Mouse (Mus musculus): ENCODE measurements at regions not wholly inside any gene's neighbourhood (a gene's known extent, or its start where the extent isn't known, plus 50 kb on each side); places are given as distances from the start of the nearest gene placed in this dataset.

DNA sequence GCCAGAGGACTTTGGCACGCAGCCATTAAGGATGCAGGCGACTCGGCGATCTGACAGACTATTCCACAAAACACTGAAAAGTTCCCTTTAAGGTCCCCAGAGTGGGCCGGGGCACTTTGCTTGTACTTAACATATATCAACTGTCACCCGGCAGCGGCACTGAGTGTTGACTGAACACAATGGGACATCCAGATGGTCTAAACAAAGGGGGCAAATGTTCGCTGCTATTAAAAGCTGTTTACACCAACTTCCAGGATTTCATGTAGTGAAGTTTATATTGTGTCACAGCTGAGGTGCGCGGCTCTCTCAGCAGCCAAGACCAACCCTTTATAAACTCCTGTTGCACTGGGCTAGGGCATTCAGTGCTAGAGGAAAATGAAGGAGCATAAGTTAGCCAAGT is 157.6 kb downstream of the Zfp281 start:
- no peaks in the 10 kb centered on the region for H3K9me3 ChIP-seq (replicated peaks; ENCODE audit: low read length)
- dilution Hi-C loops (cut with MboI; ENCODE audit: extremely low pct_ligation_motif_present, extremely low pct_unique_long_range_greater_than_20kb, low sequenced_read_pairs): no loop called here
- no peak overlapping the region for H3K4me2 ChIP-seq (ENCODE audit: insufficient read depth, low read depth, poor library complexity, severe bottlenecking)
- no peak for TF ChIP-seq JUN (IDR thresholded peaks at IDR 0.05; ENCODE audit: insufficient read depth, low read depth, low read length)
- TF ChIP-seq MXI1 (IDR thresholded peaks at IDR 0.05; ENCODE audit: low read depth, low read length): no peak
- no peak for TF ChIP-seq USF2 (conservative IDR thresholded peaks at IDR 0.05; ENCODE audit: low read depth, low read length)
- no peak for TF ChIP-seq ZNF384 (IDR thresholded peaks at IDR 0.05; ENCODE audit: low read depth, low read length)
- TF ChIP-seq BHLHE40 (IDR thresholded peaks at IDR 0.05; ENCODE audit: low read depth, low read length): no peak
- TF ChIP-seq JUND (conservative IDR thresholded peaks at IDR 0.05; ENCODE audit: low read depth, low read length): no peak
- TF ChIP-seq TBP (conservative IDR thresholded peaks at IDR 0.05; ENCODE audit: low read depth, low read length): no peak
- no peak for TF ChIP-seq MAZ (IDR thresholded peaks at IDR 0.05; ENCODE audit: low read depth, low read length)
- TF ChIP-seq E2F4 (IDR thresholded peaks at IDR 0.05; ENCODE audit: insufficient replicate concordance, low read depth, low read length): no peak
- TF ChIP-seq PAX5 (IDR thresholded peaks at IDR 0.05; ENCODE audit: low read length): no peak
- no peak for TF ChIP-seq HCFC1 (IDR thresholded peaks at IDR 0.05; ENCODE audit: low read depth, low read length)
- TF ChIP-seq NELFE (IDR thresholded peaks at IDR 0.05; ENCODE audit: low read depth, low read length): no peak
- H3K36me3 ChIP-seq (replicated peaks in 1 of 2; ENCODE audit: control insufficient read depth in 1 of 2, insufficient read depth in 1 of 2, low read length in 1 of 2): no peaks in the 10 kb centered on the region
- H3K27ac ChIP-seq (ENCODE audit: insufficient read depth, low read depth): no peak overlapping the region
- in situ Hi-C loops (cut with MboI; ENCODE audit: low pct_ligation_motif_present, low pct_unique_long_range_greater_than_20kb, low sequenced_read_pairs): no loop called here
- no peaks in the 10 kb centered on the region for H3K79me2 ChIP-seq (replicated peaks; ENCODE audit: control insufficient read depth, extremely low read depth, insufficient read depth, poor library complexity, severe bottlenecking)
- no peak for DNase-seq (ENCODE audit: extremely low read depth)
- H3K4me3 ChIP-seq (replicated peaks in 1 of 3; ENCODE audit: low read depth in 2 of 3, low read length in 2 of 3, poor library complexity in 1 of 3): no peak overlapping the region
- H3K27me3 ChIP-seq (replicated peaks): no peaks in the 10 kb centered on the region
- no peak overlapping the region for H3K9ac ChIP-seq (ENCODE audit: insufficient read depth, low read depth)
- peaks cover 0 to 3% of the 10 kb centered on the region in 2 experiments; a peak in 1 of 4 replicates for H3K4me1 ChIP-seq (ENCODE audit: control insufficient read depth in 1 of 2, insufficient read depth in 2 of 2)

DNA sequence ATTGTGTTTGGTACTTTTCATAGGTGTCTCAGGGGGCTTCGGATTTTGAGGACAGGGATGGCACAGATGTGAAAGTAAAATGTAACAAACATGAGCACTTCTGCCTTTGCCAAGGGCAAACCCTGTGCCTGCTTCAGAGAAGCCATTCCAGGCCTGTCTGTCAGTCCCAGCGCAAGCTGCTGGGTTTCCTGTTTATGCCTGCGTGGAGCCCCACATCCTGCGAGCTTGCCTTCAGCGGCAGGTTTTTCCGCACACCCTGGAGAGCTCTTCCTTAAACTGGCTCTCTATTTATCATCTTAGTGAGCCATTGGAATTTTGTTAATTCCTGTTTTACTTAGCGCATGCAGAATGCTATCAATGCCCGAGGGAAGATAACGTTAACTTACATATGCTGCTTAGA is 159.5 kb downstream of the Zfp281 start:
- Histone ChIP-seq H3K79me2 (replicated peaks; ENCODE audit: control insufficient read depth, extremely low read depth, insufficient read depth, poor library complexity, severe bottlenecking) (no peaks in the 10 kb centered on the region), H3K27me3 (replicated peaks) (no peaks in the 10 kb centered on the region), H3K9ac (ENCODE audit: insufficient read depth, low read depth) (no peak overlapping the region), H3K9me3 (replicated peaks; ENCODE audit: low read length) (no peaks in the 10 kb centered on the region), H3K27ac (ENCODE audit: insufficient read depth, low read depth) (no peak overlapping the region), H3K4me2 (ENCODE audit: insufficient read depth, low read depth, poor library complexity, severe bottlenecking) (no peak overlapping the region), H3K4me3 (replicated peaks in 1 of 3; ENCODE audit: low read depth in 2 of 3, low read length in 2 of 3, poor library complexity in 1 of 3) (no peak overlapping the region), H3K4me1 (ENCODE audit: control insufficient read depth in 1 of 2, insufficient read depth in 2 of 2) (peaks cover 0 to 3% of the 10 kb centered on the region in 2 experiments; a peak in 1 of 4 replicates), H3K36me3 (replicated peaks in 1 of 2; ENCODE audit: control insufficient read depth in 1 of 2, insufficient read depth in 1 of 2, low read length in 1 of 2) (no peaks in the 10 kb centered on the region)
- dilution Hi-C loops (cut with MboI; ENCODE audit: extremely low pct_ligation_motif_present, extremely low pct_unique_long_range_greater_than_20kb, low sequenced_read_pairs) (no loop called here), in situ Hi-C loops (cut with MboI; ENCODE audit: low pct_ligation_motif_present, low pct_unique_long_range_greater_than_20kb, low sequenced_read_pairs) (no loop called here)
- no peak for DNase-seq (ENCODE audit: extremely low read depth)
- TF ChIP-seq JUND (conservative IDR thresholded peaks at IDR 0.05; ENCODE audit: low read depth, low read length) (no peak), MAX (IDR thresholded peaks at IDR 0.05; ENCODE audit: low read length) (no peak), TBP (conservative IDR thresholded peaks at IDR 0.05; ENCODE audit: low read depth, low read length) (no peak), MAZ (IDR thresholded peaks at IDR 0.05; ENCODE audit: low read depth, low read length) (no peak), JUN (IDR thresholded peaks at IDR 0.05; ENCODE audit: insufficient read depth, low read depth, low read length) (no peak), SMC3 (IDR thresholded peaks at IDR 0.05; ENCODE audit: low read depth, low read length) (no peak), USF2 (conservative IDR thresholded peaks at IDR 0.05; ENCODE audit: low read depth, low read length) (no peak), MYC (IDR thresholded peaks at IDR 0.05; ENCODE audit: low read depth, low read length) (no peak), CHD1 (IDR thresholded peaks at IDR 0.05; ENCODE audit: low read depth, low read length) (no peak), CHD2 (IDR thresholded peaks at IDR 0.05; ENCODE audit: low read length) (no peak), SIN3A (IDR thresholded peaks at IDR 0.05; ENCODE audit: low read length) (no peak), MEF2A (IDR thresholded peaks at IDR 0.05; ENCODE audit: borderline replicate concordance, low read depth, low read length) (no peak), GABPA (IDR thresholded peaks at IDR 0.05; ENCODE audit: insufficient replicate concordance, low read depth, low read length) (no peak), E2F4 (IDR thresholded peaks at IDR 0.05; ENCODE audit: insufficient replicate concordance, low read depth, low read length) (no peak), HCFC1 (IDR thresholded peaks at IDR 0.05; ENCODE audit: low read depth, low read length) (no peak), PAX5 (IDR thresholded peaks at IDR 0.05; ENCODE audit: low read length) (no peak)

Data from CH12.LX (cell line).